Mouse (Mus musculus): ENCODE data around the gene Itpr3. TPM values are rescaled to one million over a fixed set of nuclear protein-coding genes. Genes with fewer than 3 reads are reported as not detected.
A peak's percentile ranks its signal among the peaks of the same experiment; 100 is the strongest.

The Itpr3 gene
- polyA plus RNA-seq, 1 experiment, result 42.0 TPM

DNA sequence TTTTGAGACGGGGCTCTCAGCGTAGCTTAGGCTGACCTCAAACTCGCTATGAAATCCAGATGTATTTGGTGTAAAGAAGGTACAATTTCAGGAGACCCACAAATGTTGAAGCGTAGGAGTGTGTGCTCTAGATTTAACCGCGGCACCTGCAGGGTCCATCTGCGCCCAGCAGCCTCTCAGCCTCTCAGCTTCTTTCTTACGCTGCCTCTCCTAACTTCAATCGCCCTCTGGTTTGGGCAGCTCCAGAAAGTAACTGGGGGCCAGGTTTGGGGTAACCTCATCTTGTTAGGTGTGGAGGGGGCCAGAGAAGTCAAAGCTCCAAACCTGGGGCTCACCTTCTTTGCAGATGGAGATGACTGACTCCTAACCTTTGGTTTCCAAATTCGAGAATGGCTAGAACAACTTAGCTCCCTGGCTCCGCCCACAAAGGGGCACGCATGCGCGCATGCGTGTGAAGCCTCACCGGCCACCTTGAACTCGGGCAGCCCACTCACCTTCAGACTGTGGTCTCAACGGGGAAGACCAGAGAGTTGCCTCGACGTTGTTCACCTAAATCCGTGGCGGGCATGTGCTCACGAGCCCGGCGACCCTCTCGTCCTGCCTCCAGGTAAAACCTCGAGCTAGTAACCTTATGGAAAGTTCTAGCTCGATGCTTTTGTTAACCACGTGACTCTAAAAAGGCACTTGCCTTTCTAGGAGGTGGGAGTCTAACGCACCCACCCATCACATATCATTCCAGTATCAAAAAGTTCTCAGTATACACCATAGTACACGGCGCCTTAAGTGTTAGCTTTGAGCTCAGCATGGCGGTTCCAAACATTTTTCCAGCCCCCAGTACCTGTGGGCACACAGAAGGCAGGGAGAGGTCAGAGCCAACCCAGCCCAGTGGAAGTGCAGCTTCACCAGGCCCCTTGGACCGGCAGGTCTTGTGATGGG is 39.3 kb upstream of the Itpr3 start:
- Histone ChIP-seq H3K4me3 (ENCODE audit: control insufficient read depth, insufficient read depth, low read length) (peak overlapping the region; percentile 54), H3K36me3 (ENCODE audit: control insufficient read depth, insufficient read depth, low read length) (peaks cover 20% of the 10 kb centered on the region), H3K4me1 (replicated peaks; ENCODE audit: control insufficient read depth, insufficient read depth, low read length) (peaks cover 17% of the 10 kb centered on the region), H3K27me3 (ENCODE audit: control insufficient read depth, insufficient read depth, low read length) (no peaks in the 10 kb centered on the region), H3K27ac (ENCODE audit: control insufficient read depth, insufficient read depth, low read length) (peak overlapping the region; percentile 9; the same call in 1 of the 2 replicates)
- DNase-seq, result peak; percentile 93
- WGBS, result 3% methylated on average over 34 of the region's 34 CpGs
- TF ChIP-seq CTCF (IDR thresholded peaks at IDR 0.05; ENCODE audit: borderline replicate concordance, control insufficient read depth, extremely low read depth, insufficient read depth, low read length, poor library complexity), result no peak
- TF ChIP-seq POLR2A (IDR thresholded peaks at IDR 0.05; ENCODE audit: control insufficient read depth, extremely low read depth, insufficient read depth, low read length, poor library complexity), result 0 out of 2 replicates have a peak, but pooled peaks have one; percentile 42

DNA sequence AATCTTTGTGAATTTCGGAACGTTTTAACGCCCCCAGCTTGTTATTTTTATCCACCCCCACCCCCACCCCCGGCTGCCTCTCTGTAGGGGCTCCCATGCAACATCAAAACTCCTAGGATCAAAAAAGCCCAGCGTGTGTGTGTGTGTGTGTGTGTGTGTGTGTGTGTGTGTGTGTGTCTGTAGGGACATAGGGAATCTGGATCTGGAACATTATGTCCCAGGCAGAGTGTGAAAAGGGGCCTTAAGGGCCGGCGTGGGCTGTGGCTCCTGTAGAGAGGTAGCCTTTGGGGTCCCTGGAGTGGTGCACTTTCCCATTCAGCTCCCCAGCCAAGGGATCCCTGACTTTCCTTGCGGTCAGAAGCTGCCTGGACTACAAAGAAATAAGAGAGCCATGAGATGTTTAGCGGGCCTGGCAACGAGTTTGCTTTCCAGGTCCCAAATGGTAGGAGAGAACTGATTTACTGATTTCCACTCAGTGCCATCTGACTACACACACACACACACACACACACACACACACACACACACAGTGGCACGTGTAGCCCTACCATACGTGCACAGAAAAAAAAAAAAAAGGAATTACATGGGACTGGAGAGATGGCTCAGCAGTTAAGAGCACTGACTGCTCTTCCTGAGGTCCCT is 38.4 kb upstream of the Itpr3 start:
- H3K36me3 ChIP-seq (ENCODE audit: control insufficient read depth, insufficient read depth, low read length), result peaks cover 20% of the 10 kb centered on the region
- DNase-seq, result no peak
- no peaks in the 10 kb centered on the region for H3K27me3 ChIP-seq (ENCODE audit: control insufficient read depth, insufficient read depth, low read length)
- WGBS, result 63% methylated on average over 12 of the region's 12 CpGs
- peak overlapping the region; percentile 1; the same call in 1 of the 2 replicates for H3K27ac ChIP-seq (ENCODE audit: control insufficient read depth, insufficient read depth, low read length)
- no peak overlapping the region for H3K4me3 ChIP-seq (ENCODE audit: control insufficient read depth, insufficient read depth, low read length)
- H3K4me1 ChIP-seq (replicated peaks; ENCODE audit: control insufficient read depth, insufficient read depth, low read length), result peaks cover 19% of the 10 kb centered on the region
- TF ChIP-seq CTCF (IDR thresholded peaks at IDR 0.05; ENCODE audit: borderline replicate concordance, control insufficient read depth, extremely low read depth, insufficient read depth, low read length, poor library complexity) (no peak), POLR2A (IDR thresholded peaks at IDR 0.05; ENCODE audit: control insufficient read depth, extremely low read depth, insufficient read depth, low read length, poor library complexity) (no peak)

DNA sequence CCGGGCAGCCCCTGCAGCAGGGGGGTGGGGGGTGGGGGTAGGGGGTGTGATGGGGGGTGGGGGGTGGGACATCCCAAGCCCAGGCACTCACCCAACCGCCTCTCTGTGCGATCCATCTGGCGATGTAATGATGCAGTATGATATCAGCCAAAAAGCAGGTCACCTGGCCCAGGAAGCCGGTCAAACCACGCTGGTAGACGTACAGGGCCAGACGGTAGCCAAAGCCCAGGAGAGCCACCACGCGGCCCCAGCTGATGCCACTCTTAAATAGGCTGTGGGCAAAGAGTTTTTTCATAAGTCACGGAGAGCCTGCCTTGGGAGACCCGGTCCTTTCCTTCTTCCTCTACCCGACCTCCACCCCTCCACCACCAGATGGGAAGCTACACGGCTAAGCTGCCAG is 36.0 kb upstream of the Itpr3 start:
- peaks cover 23% of the 10 kb centered on the region for H3K4me1 ChIP-seq (replicated peaks; ENCODE audit: control insufficient read depth, insufficient read depth, low read length)
- TF ChIP-seq CTCF (IDR thresholded peaks at IDR 0.05; ENCODE audit: borderline replicate concordance, control insufficient read depth, extremely low read depth, insufficient read depth, low read length, poor library complexity) (no peak), POLR2A (IDR thresholded peaks at IDR 0.05; ENCODE audit: control insufficient read depth, extremely low read depth, insufficient read depth, low read length, poor library complexity) (no peak)
- DNase-seq, result no peak
- H3K4me3 ChIP-seq (ENCODE audit: control insufficient read depth, insufficient read depth, low read length), result no peak overlapping the region
- H3K27ac ChIP-seq (ENCODE audit: control insufficient read depth, insufficient read depth, low read length), result no peak overlapping the region
- WGBS, result 93% methylated on average over 14 of the region's 14 CpGs
- H3K36me3 ChIP-seq (ENCODE audit: control insufficient read depth, insufficient read depth, low read length), result peaks cover 31% of the 10 kb centered on the region
- no peaks in the 10 kb centered on the region for H3K27me3 ChIP-seq (ENCODE audit: control insufficient read depth, insufficient read depth, low read length)

DNA sequence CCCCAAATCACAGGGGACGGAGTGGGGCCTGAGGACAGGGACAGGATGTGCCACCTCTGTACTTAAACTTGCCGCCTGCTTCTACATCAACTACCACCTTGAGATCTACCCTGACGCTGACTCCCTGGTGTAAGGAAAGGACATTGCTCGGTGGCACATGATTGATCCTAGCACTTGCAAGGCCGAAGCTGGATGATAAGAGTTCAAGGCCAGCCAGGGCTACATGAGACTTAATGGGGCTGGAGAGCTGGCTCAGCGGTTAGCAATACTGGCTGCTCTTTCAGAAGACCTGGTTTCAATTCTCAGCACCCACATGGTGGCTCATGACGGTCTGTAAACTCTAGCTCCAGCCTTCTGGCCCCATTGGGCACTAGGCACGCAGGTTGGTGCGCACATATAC is 35.4 kb upstream of the Itpr3 start:
- Histone ChIP-seq H3K27ac (ENCODE audit: control insufficient read depth, insufficient read depth, low read length) (no peak overlapping the region), H3K4me1 (replicated peaks; ENCODE audit: control insufficient read depth, insufficient read depth, low read length) (peaks cover 26% of the 10 kb centered on the region), H3K36me3 (ENCODE audit: control insufficient read depth, insufficient read depth, low read length) (peaks cover 31% of the 10 kb centered on the region), H3K4me3 (ENCODE audit: control insufficient read depth, insufficient read depth, low read length) (no peak overlapping the region), H3K27me3 (ENCODE audit: control insufficient read depth, insufficient read depth, low read length) (no peaks in the 10 kb centered on the region)
- TF ChIP-seq POLR2A (IDR thresholded peaks at IDR 0.05; ENCODE audit: control insufficient read depth, extremely low read depth, insufficient read depth, low read length, poor library complexity) (no peak), CTCF (IDR thresholded peaks at IDR 0.05; ENCODE audit: borderline replicate concordance, control insufficient read depth, extremely low read depth, insufficient read depth, low read length, poor library complexity) (no peak)
- no peak for DNase-seq
- WGBS, result 98% methylated on average over 9 of the region's 9 CpGs

DNA sequence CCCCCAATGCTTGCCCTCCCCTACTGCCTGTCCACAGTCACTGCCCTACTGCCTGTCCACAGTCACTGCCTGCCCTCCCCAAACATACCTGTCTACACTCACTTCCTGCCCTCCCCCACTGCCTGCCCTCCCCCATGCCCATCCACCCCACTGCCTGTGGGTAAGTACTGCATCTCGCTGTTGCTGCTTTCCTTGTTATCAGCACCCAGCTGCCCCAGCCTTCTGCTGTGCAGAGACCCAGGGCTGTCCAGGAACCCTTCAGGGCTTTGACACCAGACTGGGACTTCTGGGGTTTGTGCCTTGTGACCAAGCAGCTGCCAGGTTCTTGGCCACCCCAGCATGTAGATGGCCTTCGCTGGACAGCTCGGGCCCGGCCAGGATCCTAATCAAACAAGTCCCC is 33.8 kb upstream of the Itpr3 start:
- DNase-seq, result no peak
- H3K36me3 ChIP-seq (ENCODE audit: control insufficient read depth, insufficient read depth, low read length), result peaks cover 31% of the 10 kb centered on the region
- TF ChIP-seq CTCF (IDR thresholded peaks at IDR 0.05; ENCODE audit: borderline replicate concordance, control insufficient read depth, extremely low read depth, insufficient read depth, low read length, poor library complexity) (no peak), POLR2A (IDR thresholded peaks at IDR 0.05; ENCODE audit: control insufficient read depth, extremely low read depth, insufficient read depth, low read length, poor library complexity) (no peak)
- no peaks in the 10 kb centered on the region for H3K27me3 ChIP-seq (ENCODE audit: control insufficient read depth, insufficient read depth, low read length)
- 92% methylated on average over 4 of the region's 4 CpGs for WGBS
- H3K27ac ChIP-seq (ENCODE audit: control insufficient read depth, insufficient read depth, low read length), result no peak overlapping the region
- H3K4me3 ChIP-seq (ENCODE audit: control insufficient read depth, insufficient read depth, low read length), result no peak overlapping the region
- H3K4me1 ChIP-seq (replicated peaks; ENCODE audit: control insufficient read depth, insufficient read depth, low read length), result peaks cover 20% of the 10 kb centered on the region

DNA sequence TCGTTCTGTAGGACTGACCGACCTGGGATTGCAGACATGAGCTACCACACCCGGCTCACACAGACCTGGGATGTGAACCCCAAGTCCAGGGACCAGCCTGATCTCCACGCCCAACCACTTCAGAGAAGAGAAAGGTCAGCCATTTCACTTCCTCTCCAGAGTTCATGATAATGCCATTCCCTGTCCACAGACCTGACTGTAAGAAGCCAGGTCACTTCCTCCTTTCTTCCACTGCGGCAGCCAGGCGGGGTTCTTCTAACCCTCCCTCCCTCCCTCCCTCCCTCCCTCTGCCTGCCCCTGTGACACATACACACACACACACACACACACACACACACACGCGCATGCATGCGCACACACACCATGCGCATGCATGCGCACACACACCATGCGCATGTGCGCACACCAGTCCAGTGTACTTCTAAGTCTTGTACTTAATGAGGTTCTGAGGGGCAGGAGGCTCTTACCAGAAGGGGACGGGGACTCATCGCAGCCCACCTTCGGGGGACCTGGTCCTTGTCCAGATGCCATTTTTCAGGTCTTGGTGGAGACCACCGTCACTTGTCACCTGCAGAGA is 31.7 kb upstream of the Itpr3 start:
- peaks cover 31% of the 10 kb centered on the region for H3K36me3 ChIP-seq (ENCODE audit: control insufficient read depth, insufficient read depth, low read length)
- H3K27me3 ChIP-seq (ENCODE audit: control insufficient read depth, insufficient read depth, low read length), result no peaks in the 10 kb centered on the region
- no peak overlapping the region for H3K27ac ChIP-seq (ENCODE audit: control insufficient read depth, insufficient read depth, low read length)
- no peak overlapping the region for H3K4me3 ChIP-seq (ENCODE audit: control insufficient read depth, insufficient read depth, low read length)
- WGBS, result 84% methylated on average over 17 of the region's 17 CpGs
- DNase-seq, result no peak
- no peak for TF ChIP-seq POLR2A (IDR thresholded peaks at IDR 0.05; ENCODE audit: control insufficient read depth, extremely low read depth, insufficient read depth, low read length, poor library complexity)
- no peak for TF ChIP-seq CTCF (IDR thresholded peaks at IDR 0.05; ENCODE audit: borderline replicate concordance, control insufficient read depth, extremely low read depth, insufficient read depth, low read length, poor library complexity)
- peaks cover 19% of the 10 kb centered on the region for H3K4me1 ChIP-seq (replicated peaks; ENCODE audit: control insufficient read depth, insufficient read depth, low read length)
